18 mouse cellular contexts compared by ENCODE assay signal in the genomic region with DNA sequence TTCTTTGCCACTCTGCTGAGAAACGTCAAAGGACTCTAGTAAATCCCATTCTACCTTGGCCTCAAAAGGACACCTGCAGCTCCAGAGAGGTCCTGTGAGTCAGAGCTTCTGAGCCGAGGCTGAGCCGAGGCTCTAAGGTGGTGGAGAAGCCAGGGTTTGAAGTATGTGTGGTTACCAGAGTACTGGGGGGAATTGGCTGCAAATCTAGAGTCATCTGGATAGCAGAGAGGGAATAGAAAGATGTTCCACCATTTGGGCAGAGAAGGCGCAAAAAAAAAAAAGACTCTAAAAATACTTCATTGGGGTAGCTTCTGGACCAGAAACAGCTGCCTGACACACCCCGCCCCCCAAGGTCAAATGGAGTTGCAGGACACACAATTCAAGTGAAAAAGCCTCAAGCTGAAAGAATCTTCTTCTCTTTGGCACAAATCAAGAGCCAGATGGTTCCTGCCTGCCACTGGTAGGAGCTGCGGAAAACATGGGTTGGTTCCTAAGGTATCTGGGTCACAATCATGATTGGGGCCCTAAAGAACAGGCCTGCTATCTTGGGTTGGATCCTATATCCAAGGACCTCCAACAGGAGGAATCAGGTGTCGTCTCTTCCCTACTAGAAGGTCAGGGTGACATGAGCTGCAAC. TPM values are rescaled to one million over a fixed set of nuclear protein-coding genes. Genes with fewer than 3 reads are reported as not detected.
A peak's percentile ranks its signal among the peaks of the same experiment; 100 is the strongest.
DNase-seq lines count a peak whose midpoint lies in the region; ATAC-seq and TF ChIP-seq lines count a peak whose summit lies in the region.
"Had no signal": no experiment of that assay in that cellular context is flagged by ENCODE, and none has a peak within 500 bp of the region (broad histone marks: within the 10 kb centered on the region; RNA-seq: fewer than 3 reads in every experiment).

No protein-coding gene starts in this region.

- TF ChIP-seq CTCF in left cerebral cortex, adult 2 months (IDR thresholded peaks at IDR 0.05), result no peak

- intact Hi-C loops in left cerebral cortex, adult 2 months (cut with DNase I), result no loop called here
- intact Hi-C loops in left cerebral cortex, postnatal 4 days (cut with DNase I), result no loop called here

- no peak overlapping the region for H3K4me3 ChIP-seq in left cerebral cortex, adult 2 months
- H3K4me3 ChIP-seq: kidney, embryonic 15.5 days; limb, embryonic 10.5 days had no signal

- peak overlapping the region; percentile 69; the same call in 1 of the 2 replicates for H3K27ac ChIP-seq in left cerebral cortex, adult 2 months
- H3K27ac ChIP-seq: kidney, embryonic 15.5 days; limb, embryonic 10.5 days; liver, embryonic 14.5 days had no signal

- no peak for DNase-seq in cerebellum, postnatal 4 days (ENCODE audit: low spot score in 2 of 2)
- DNase-seq in left cerebral cortex, adult 2 months (ENCODE audit: extremely low spot score in 1 of 2, low spot score in 2 of 2), result no peak
- no peak for DNase-seq in left cerebral cortex, postnatal 4 days
- peak; percentile 90 for DNase-seq in cerebellum, adult 9-10 months
- peak; percentile 60 for DNase-seq in lung, postnatal 36 days
- DNase-seq in heart, adult 8-10 months (ENCODE audit: low spot score), result no peak
- DNase-seq: heart, adult 18-20 months; thymus, adult 18-20 months had no signal

- ATAC-seq in cerebellum, adult (ENCODE audit: insufficient number of reproducible peaks, low FRiP score, low TSS enrichment), result peak; percentile 55
- no peak for ATAC-seq in erythroblast, adult 5-6 weeks (replicated peaks; ENCODE audit: low FRiP score, poor library complexity, severe bottlenecking)
- ATAC-seq: hindbrain, embryonic 16.5 days had no signal

RNA-seq across cellular contexts. Expression of gene Tmem109, which starts 3.5 kb away (rescaled TPM):
- 10 to 100 TPM; 49.5 to 50.2 TPM for total RNA-seq in left cerebral cortex, adult 2 months (2021)
- 10 to 100 TPM; 36.6 to 39.2 TPM for total RNA-seq in left cerebral cortex, postnatal 4 days (2021)
- 6.3 and 10.4 TPM in 2 replicates for total RNA-seq in erythroblast, adult 5-6 weeks (2015; ENCODE audit: low replicate concordance)
- 2.4 and 6.6 TPM in 2 replicates for total RNA-seq in erythroblast, adult 5-6 weeks (2017; ENCODE audit: low replicate concordance)
- total RNA-seq in heart, adult 8-10 months (2022), result 100 to 1,000 TPM; 103 to 117 (median 104) TPM

RNA-seq across cellular contexts. Expression of gene Tmem132a, which starts 8.6 kb away (rescaled TPM):
- total RNA-seq in left cerebral cortex, adult 2 months (2021), result 100 to 1,000 TPM; 268 TPM
- 100 to 1,000 TPM; 214 to 236 TPM for total RNA-seq in left cerebral cortex, postnatal 4 days (2021)
- total RNA-seq in erythroblast, adult 5-6 weeks (2015; ENCODE audit: low replicate concordance), result not detected in 2 replicates
- total RNA-seq in erythroblast, adult 5-6 weeks (2017; ENCODE audit: low replicate concordance), result not detected in 2 replicates
- 10 to 100 TPM in 3 of 4 experiments, 1 to 10 TPM in 1; 9.2 to 11.3 (median 10.9) TPM for total RNA-seq in heart, adult 8-10 months (2022)
- total RNA-seq: megakaryocyte progenitor cell, adult 5-6 weeks had no signal

RNA-seq across cellular contexts. Expression of gene Prpf19, which starts 16.7 kb away (rescaled TPM):
- 100 to 1,000 TPM; 195 to 208 TPM for total RNA-seq in left cerebral cortex, adult 2 months (2021)
- 100 to 1,000 TPM; 195 to 222 TPM for total RNA-seq in left cerebral cortex, postnatal 4 days (2021)
- 10.0 and 14.4 TPM in 2 replicates for total RNA-seq in erythroblast, adult 5-6 weeks (2015; ENCODE audit: low replicate concordance)
- 26.3 and 59.3 TPM in 2 replicates for total RNA-seq in erythroblast, adult 5-6 weeks (2017; ENCODE audit: low replicate concordance)
- total RNA-seq in heart, adult 8-10 months (2022), result 100 to 1,000 TPM; 259 to 280 (median 264) TPM

RNA-seq across cellular contexts. Expression of gene Slc15a3, which starts 38.8 kb away (rescaled TPM):
- 1 to 10 TPM; 1.1 to 1.3 TPM for total RNA-seq in left cerebral cortex, adult 2 months (2021)
- 1 to 10 TPM in 1 of 2 experiments, under 1 TPM in 1; 0.82 to 1.2 TPM for total RNA-seq in left cerebral cortex, postnatal 4 days (2021)
- total RNA-seq in erythroblast, adult 5-6 weeks (2015; ENCODE audit: low replicate concordance), result 2.1 and 3.8 TPM in 2 replicates
- 1.3 and 3.2 TPM in 2 replicates for total RNA-seq in erythroblast, adult 5-6 weeks (2017; ENCODE audit: low replicate concordance)
- 1 to 10 TPM; 1.7 to 2.7 (median 2.1) TPM for total RNA-seq in heart, adult 8-10 months (2022)

RNA-seq across cellular contexts. Expression of gene Zp1, which starts 42.1 kb away (rescaled TPM):
- not detected for total RNA-seq in left cerebral cortex, adult 2 months (2021)
- under 1 TPM in 1 of 2 experiments, not detected in 1; 0.32 TPM for total RNA-seq in left cerebral cortex, postnatal 4 days (2021)
- total RNA-seq in erythroblast, adult 5-6 weeks (2015; ENCODE audit: low replicate concordance), result not detected in 2 replicates
- total RNA-seq in erythroblast, adult 5-6 weeks (2017; ENCODE audit: low replicate concordance), result not detected in 2 replicates
- total RNA-seq in heart, adult 8-10 months (2022), result not detected
- total RNA-seq: heart, adult 18-20 months; heart, postnatal 14 days; layer of hippocampus, postnatal 14 days; megakaryocyte progenitor cell, adult 5-6 weeks; neutrophil, adult 5-6 weeks had no signal

Comparison
In these comparisons a context has a peak if more than half of its experiments do, and no peak if none do; other contexts are left out.
1. DNase-seq: peak in cerebellum, adult 9-10 months (single experiment) and lung, postnatal 36 days (single experiment); none in cerebellum, postnatal 4 days (0 of 2), left cerebral cortex, adult 2 months (0 of 2), left cerebral cortex, postnatal 4 days (single experiment) and heart, adult 8-10 months (single experiment).
2. RNA of gene Tmem132a, which starts 8.6 kb away (total RNA-seq): 268 TPM in left cerebral cortex, adult 2 months and 214 to 236 TPM in left cerebral cortex, postnatal 4 days; 9.2 to 11.3 TPM in heart, adult 8-10 months and not detected in erythroblast, adult 5-6 weeks; every median in the first group is over 10 times any median in the second.